Mouse (Mus musculus) midbrain, embryonic 12.5 days (tissue): ENCODE results near the gene Sfxn4. TPM values are rescaled to one million over a fixed set of nuclear protein-coding genes. Genes with fewer than 3 reads are reported as not detected.

Experiments
- ATAC-seq: fragments of 200-750 bp; cut with Nextera tagmentation; 2 replicates; pipeline ENCODE4 v1.8.0; 2017; ENCODE audit warnings: low read depth, moderate TSS enrichment, moderate library complexity; ENCODE audit not compliant: low FRiP score
- H3K27ac ChIP-seq: fragments of 300-500 bp; sonication (generic); replicated peaks from 2 replicates; pipeline ENCODE4 v1.5.1; 2016; ENCODE audit warnings: mild to moderate bottlenecking
- H3K27me3 ChIP-seq: fragments of 300-500 bp; sonication (generic); 2 replicates; pipeline ENCODE4 v1.6.1; 2016; ENCODE audit warnings: mild to moderate bottlenecking
- H3K36me3 ChIP-seq: fragments of 300-500 bp; sonication (generic); 2 replicates; pipeline ENCODE4 v1.6.1; 2016
- H3K4me1 ChIP-seq: fragments of 300-500 bp; sonication (generic); 2 replicates; pipeline ENCODE4 v1.6.1; 2016
- H3K4me2 ChIP-seq: fragments of 300-500 bp; sonication (generic); replicated peaks from 2 replicates; pipeline ENCODE4 v1.6.1; 2016; ENCODE audit warnings: mild to moderate bottlenecking, moderate library complexity
- H3K4me3 ChIP-seq: fragments of 300-500 bp; sonication (generic); 2 replicates; pipeline ENCODE4 v1.5.1; 2016; ENCODE audit warnings: mild to moderate bottlenecking
- H3K9ac ChIP-seq: fragments of 300-500 bp; sonication (generic); replicated peaks from 2 replicates; pipeline ENCODE4 v1.6.1; 2016; ENCODE audit warnings: mild to moderate bottlenecking, moderate library complexity
- H3K9me3 ChIP-seq: fragments of 300-500 bp; sonication (generic); 2 replicates; pipeline ENCODE4 v1.6.1; 2016; ENCODE audit warnings: mild to moderate bottlenecking
- WGBS: fragments of 180-500 bp; shearing (Covaris S2); methylation state at CpG from one replicate; pipeline ENCODE4 v1.1.7; 2016; 5-methylcytosine and 5-hydroxymethylcytosine counted together
- polyA plus RNA-seq: library from polyadenylated mRNA; unstranded; fragments of >200 nt; fragmentation: Nextera tagmentation; extraction: Ambion mirVana; gene quantifications from 2 replicates; pipeline ENCODE4 v1.2.1, GENCODE M21; 2016

Gene Sfxn4
- 13.8 and 15.2 TPM in 2 replicates for polyA plus RNA-seq

GRCm38 (mm10) chr19:60860868-60861700 lies at the start of gene Sfxn4:
TSS of gene Sfxn4 (minus strand) at chr19:60861479.
- Histone ChIP-seq H3K4me3 (peak within 1 kb of the TSS; percentile 56), H3K27me3 (no peaks in the 10 kb centered on the region), H3K4me1 (no peaks in the 10 kb centered on the region), H3K36me3 (peaks cover 23% of the 10 kb centered on the region), H3K27ac (peak within 1 kb of the TSS; percentile 66), H3K9me3 (no peaks in the 10 kb centered on the region), H3K9ac (peak within 1 kb of the TSS; percentile 68), H3K4me2 (peak within 1 kb of the TSS; percentile 72)
- WGBS = 3% methylated on average over 30 of the region's 30 CpGs
- ATAC-seq = peak; percentile 99

GRCm38 (mm10) chr19:60910304-60910703 lies 49.0 kb upstream of the Sfxn4 start:
- no peak overlapping the region for H3K4me3 ChIP-seq
- no peaks in the 10 kb centered on the region for H3K27me3 ChIP-seq
- H3K4me1 ChIP-seq = no peaks in the 10 kb centered on the region
- H3K36me3 ChIP-seq = no peaks in the 10 kb centered on the region
- H3K4me2 ChIP-seq = no peak overlapping the region
- no peak for ATAC-seq
- H3K9ac ChIP-seq = no peak overlapping the region
- no peak overlapping the region for H3K27ac ChIP-seq
- no peaks in the 10 kb centered on the region for H3K9me3 ChIP-seq

GRCm38 (mm10) chr19:60905477-60905876 lies 44.2 kb upstream of the Sfxn4 start:
- H3K9ac ChIP-seq = no peak overlapping the region

GRCm38 (mm10) chr19:60903971-60904370 lies 42.7 kb upstream of the Sfxn4 start:
- Histone ChIP-seq H3K4me1 (no peaks in the 10 kb centered on the region), H3K27me3 (no peaks in the 10 kb centered on the region), H3K9me3 (no peaks in the 10 kb centered on the region), H3K9ac (no peak overlapping the region), H3K36me3 (no peaks in the 10 kb centered on the region), H3K4me3 (no peak overlapping the region), H3K4me2 (no peak overlapping the region), H3K27ac (no peak overlapping the region)
- no peak for ATAC-seq
- WGBS = 81% methylated on average over 1 of the region's 1 CpGs

More at GRCm38 (mm10) chr19:60905477-60905876, 44.2 kb upstream of the Sfxn4 start:
- H3K4me2 ChIP-seq = no peak overlapping the region
- H3K27ac ChIP-seq = no peak overlapping the region
- no peak overlapping the region for H3K4me3 ChIP-seq
- H3K27me3 ChIP-seq = no peaks in the 10 kb centered on the region
- 87% methylated on average over 5 of the region's 5 CpGs for WGBS
- no peaks in the 10 kb centered on the region for H3K36me3 ChIP-seq
- no peak for ATAC-seq
- no peaks in the 10 kb centered on the region for H3K9me3 ChIP-seq
- no peaks in the 10 kb centered on the region for H3K4me1 ChIP-seq

GRCm38 (mm10) chr19:60903139-60903538 lies 41.9 kb upstream of the Sfxn4 start:
- Histone ChIP-seq H3K27me3 (no peaks in the 10 kb centered on the region), H3K9me3 (no peaks in the 10 kb centered on the region), H3K36me3 (no peaks in the 10 kb centered on the region), H3K4me1 (no peaks in the 10 kb centered on the region), H3K9ac (no peak overlapping the region), H3K4me3 (no peak overlapping the region), H3K27ac (no peak overlapping the region), H3K4me2 (no peak overlapping the region)
- 89% methylated on average over 1 of the region's 1 CpGs for WGBS
- no peak for ATAC-seq

- Histone ChIP-seq H3K9me3 (no peaks in the 10 kb centered on the region), H3K27me3 (no peaks in the 10 kb centered on the region), H3K4me2 (no peak overlapping the region), H3K9ac (no peak overlapping the region), H3K27ac (no peak overlapping the region), H3K4me3 (no peak overlapping the region), H3K4me1 (peaks cover 11% of the 10 kb centered on the region), H3K36me3 (no peaks in the 10 kb centered on the region)
- WGBS = 20% methylated on average over 3 of the region's 3 CpGs
- no peak for ATAC-seq
These were observed 34.1 kb upstream of the Sfxn4 start for GRCm38 (mm10) chr19:60895251-60895880.

GRCm38 (mm10) chr19:60891934-60892547 lies 30.8 kb upstream of the Sfxn4 start:
- Histone ChIP-seq H3K36me3 (no peaks in the 10 kb centered on the region), H3K4me2 (peak overlapping the region; percentile 71), H3K9ac (0 out of 2 replicates have a peak overlapping the region, but pooled peaks have one; percentile 2), H3K4me1 (peaks cover 18% of the 10 kb centered on the region), H3K27ac (no peak overlapping the region), H3K9me3 (no peaks in the 10 kb centered on the region), H3K4me3 (no peak overlapping the region), H3K27me3 (no peaks in the 10 kb centered on the region)
- ATAC-seq = no peak
- 33% methylated on average over 1 of the region's 1 CpGs for WGBS

- no peaks in the 10 kb centered on the region for H3K36me3 ChIP-seq
- WGBS = 10% methylated on average over 4 of the region's 5 CpGs
- H3K27me3 ChIP-seq = no peaks in the 10 kb centered on the region
- H3K4me1 ChIP-seq = peaks cover 18% of the 10 kb centered on the region
- peak overlapping the region; percentile 81 for H3K4me3 ChIP-seq
- no peak for ATAC-seq
- peak overlapping the region; percentile 86 for H3K9ac ChIP-seq
- H3K27ac ChIP-seq = no peak overlapping the region
- no peaks in the 10 kb centered on the region for H3K9me3 ChIP-seq
- peak overlapping the region; percentile 71 for H3K4me2 ChIP-seq
These were observed 29.8 kb upstream of the Sfxn4 start for GRCm38 (mm10) chr19:60891123-60891470.

- no peaks in the 10 kb centered on the region for H3K9me3 ChIP-seq
- H3K4me3 ChIP-seq = peak overlapping the region; percentile 81
- ATAC-seq = peak; percentile 76
- peak overlapping the region; percentile 71 for H3K4me2 ChIP-seq
- no peaks in the 10 kb centered on the region for H3K27me3 ChIP-seq
- no peaks in the 10 kb centered on the region for H3K36me3 ChIP-seq
- 0% methylated on average over 41 of the region's 41 CpGs for WGBS
- peaks cover 18% of the 10 kb centered on the region for H3K4me1 ChIP-seq
- H3K9ac ChIP-seq = peak overlapping the region; percentile 86
- peak overlapping the region; percentile 95 for H3K27ac ChIP-seq
These were observed 29.3 kb upstream of the Sfxn4 start for GRCm38 (mm10) chr19:60890391-60891122.

- WGBS = under 1% methylated on average over 54 of the region's 55 CpGs
- Histone ChIP-seq H3K36me3 (no peaks in the 10 kb centered on the region), H3K27me3 (no peaks in the 10 kb centered on the region), H3K9me3 (no peaks in the 10 kb centered on the region), H3K4me2 (peak within 1 kb of the TSS; percentile 71), H3K4me3 (peak within 1 kb of the TSS; percentile 81), H3K4me1 (peaks cover 18% of the 10 kb centered on the region), H3K9ac (peak within 1 kb of the TSS; percentile 86), H3K27ac (peak within 1 kb of the TSS; percentile 95)
- ATAC-seq = peak; percentile 99
These were observed 28.5 kb upstream of the Sfxn4 start, which contains the start of gene Grk5 for GRCm38 (mm10) chr19:60889714-60890315. TSS of gene Grk5 (plus strand) at chr19:60889749.

- 4% methylated on average over 17 of the region's 17 CpGs for WGBS
- Histone ChIP-seq H3K27ac (peak overlapping the region; percentile 95), H3K27me3 (no peaks in the 10 kb centered on the region), H3K9ac (peak overlapping the region; percentile 86; the same call in 1 of the 2 replicates), H3K36me3 (no peaks in the 10 kb centered on the region), H3K4me2 (peak overlapping the region; percentile 71), H3K9me3 (no peaks in the 10 kb centered on the region), H3K4me3 (peak overlapping the region; percentile 81), H3K4me1 (peaks cover 18% of the 10 kb centered on the region)
- ATAC-seq = peak; percentile 5; the same call in 1 of the 2 replicates
These were observed 27.9 kb upstream of the Sfxn4 start for GRCm38 (mm10) chr19:60889101-60889713.
